Mouse (Mus musculus): ENCODE measurements around the gene Dnajb8. TPM values are rescaled to one million over a fixed set of nuclear protein-coding genes. Genes with fewer than 3 reads are reported as not detected.

The Dnajb8 gene
- polyA plus RNA-seq, 1 experiment from 2014 or later, result not detected

DNA sequence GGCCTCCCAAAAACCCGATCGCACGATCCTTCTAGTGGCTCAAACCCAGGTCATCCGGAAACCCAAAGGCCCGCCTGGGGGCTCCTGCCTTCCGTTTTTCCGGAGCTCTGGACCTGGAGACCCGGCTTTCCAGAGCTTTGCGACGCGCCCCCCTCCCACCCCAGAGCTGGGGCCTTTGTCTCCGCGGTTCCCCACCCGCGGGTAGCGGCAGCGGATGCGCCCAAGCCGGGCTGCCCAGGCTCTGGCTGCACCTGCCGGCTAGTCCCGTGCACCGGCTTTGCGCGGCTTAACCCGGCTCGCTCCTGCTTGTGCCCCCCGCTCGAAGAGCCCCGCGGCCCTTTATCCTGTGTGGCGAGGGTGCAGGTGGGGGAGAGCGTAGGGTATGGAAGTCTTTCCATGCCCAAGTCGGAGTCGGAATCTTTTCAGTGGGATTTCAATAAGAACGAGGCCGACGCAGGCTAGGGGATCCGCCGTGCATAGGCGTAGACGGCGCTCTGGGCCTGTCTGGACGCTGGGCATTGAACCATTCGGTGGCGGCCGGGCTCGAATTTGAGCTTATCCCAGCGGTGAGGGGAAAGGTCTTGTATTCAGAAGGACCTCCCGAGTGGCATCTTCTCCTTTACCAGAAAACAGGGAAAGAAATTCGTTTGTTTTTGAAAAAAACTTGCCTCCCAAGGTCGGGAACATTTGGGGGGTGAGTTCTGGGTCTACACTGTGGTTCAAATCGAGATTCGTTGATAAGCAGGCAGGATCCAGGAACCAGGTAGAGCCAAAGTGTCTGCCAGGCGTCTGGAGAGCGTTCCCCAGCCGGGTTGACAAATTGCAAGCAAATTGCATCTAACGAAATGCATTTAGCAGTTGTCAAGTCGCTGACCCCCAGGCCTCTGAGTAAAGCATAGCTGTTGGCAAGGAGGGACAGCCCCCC, 27.8 kb upstream of the Dnajb8 start:
- H3K4me3 ChIP-seq, result peak overlapping the region; percentile 32
- peak overlapping the region; percentile 59 for H3K4me2 ChIP-seq
- peak overlapping the region; percentile 10; the same call in 1 of the 2 replicates for H3K9ac ChIP-seq
- H3K4me1 ChIP-seq, result peaks cover 57% of the 10 kb centered on the region
- H3K27ac ChIP-seq, result no peak overlapping the region
- H3K27me3 ChIP-seq, result peaks cover 100% of the 10 kb centered on the region
- under 1% methylated on average over 58 of the region's 58 CpGs for WGBS
- no peak for ATAC-seq
- H3K36me3 ChIP-seq (ENCODE audit: poor library complexity, severe bottlenecking), result no peaks in the 10 kb centered on the region
- no peaks in the 10 kb centered on the region for H3K9me3 ChIP-seq (replicated peaks)

- peaks cover 100% of the 10 kb centered on the region for H3K27me3 ChIP-seq
- 3% methylated on average over 7 of the region's 7 CpGs for WGBS
- H3K4me1 ChIP-seq, result peaks cover 57% of the 10 kb centered on the region
- ATAC-seq, result no peak
- no peaks in the 10 kb centered on the region for H3K36me3 ChIP-seq (ENCODE audit: poor library complexity, severe bottlenecking)
- no peak overlapping the region for H3K4me3 ChIP-seq
- no peak overlapping the region for H3K4me2 ChIP-seq
- H3K27ac ChIP-seq, result no peak overlapping the region
- no peaks in the 10 kb centered on the region for H3K9me3 ChIP-seq (replicated peaks)
- H3K9ac ChIP-seq, result no peak overlapping the region
These were observed 27.1 kb upstream of the Dnajb8 start for GRCm38 (mm10) chr6:88194978-88195325.

DNA sequence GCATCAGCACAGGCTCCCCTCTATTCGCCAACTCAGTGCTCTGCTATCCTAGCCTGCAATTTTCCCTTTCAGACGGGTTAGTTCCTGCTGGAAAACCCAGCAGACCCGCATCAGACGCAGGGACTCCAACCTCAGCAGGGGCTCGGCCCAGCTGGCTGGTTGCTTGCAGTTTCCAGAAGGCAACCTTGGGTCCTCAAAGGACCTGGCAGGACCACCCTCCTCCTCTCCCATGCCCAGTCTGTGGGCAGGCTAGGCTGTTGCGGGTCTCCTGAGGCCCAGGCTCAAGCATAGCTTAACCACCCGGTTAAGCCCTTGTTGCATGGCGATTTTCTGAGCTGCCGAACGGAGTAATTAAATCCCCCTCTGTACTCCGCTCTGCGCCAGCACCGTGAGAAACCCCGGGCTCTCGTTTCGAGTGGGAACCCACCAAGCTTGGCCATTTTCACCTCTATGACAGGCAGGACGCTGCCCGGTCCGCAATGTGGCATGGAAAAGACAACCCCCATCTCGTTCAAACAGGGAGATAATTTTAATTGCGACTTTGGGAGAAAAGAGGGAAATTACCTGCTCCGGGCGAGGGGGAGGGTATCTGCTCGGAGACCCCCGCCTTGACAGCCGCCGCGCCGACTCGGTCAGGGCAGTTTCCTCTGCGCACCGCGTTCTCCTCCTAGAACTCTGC, 25.9 kb upstream of the Dnajb8 start:
- no peak overlapping the region for H3K9ac ChIP-seq
- H3K27me3 ChIP-seq, result peaks cover 100% of the 10 kb centered on the region
- H3K4me3 ChIP-seq, result peak overlapping the region; percentile 38
- no peak for ATAC-seq
- under 1% methylated on average over 33 of the region's 33 CpGs for WGBS
- H3K36me3 ChIP-seq (ENCODE audit: poor library complexity, severe bottlenecking), result no peaks in the 10 kb centered on the region
- peak overlapping the region; percentile 56; the same call in 1 of the 2 replicates for H3K4me2 ChIP-seq
- no peak overlapping the region for H3K27ac ChIP-seq
- H3K4me1 ChIP-seq, result peaks cover 47% of the 10 kb centered on the region
- H3K9me3 ChIP-seq (replicated peaks), result no peaks in the 10 kb centered on the region

DNA sequence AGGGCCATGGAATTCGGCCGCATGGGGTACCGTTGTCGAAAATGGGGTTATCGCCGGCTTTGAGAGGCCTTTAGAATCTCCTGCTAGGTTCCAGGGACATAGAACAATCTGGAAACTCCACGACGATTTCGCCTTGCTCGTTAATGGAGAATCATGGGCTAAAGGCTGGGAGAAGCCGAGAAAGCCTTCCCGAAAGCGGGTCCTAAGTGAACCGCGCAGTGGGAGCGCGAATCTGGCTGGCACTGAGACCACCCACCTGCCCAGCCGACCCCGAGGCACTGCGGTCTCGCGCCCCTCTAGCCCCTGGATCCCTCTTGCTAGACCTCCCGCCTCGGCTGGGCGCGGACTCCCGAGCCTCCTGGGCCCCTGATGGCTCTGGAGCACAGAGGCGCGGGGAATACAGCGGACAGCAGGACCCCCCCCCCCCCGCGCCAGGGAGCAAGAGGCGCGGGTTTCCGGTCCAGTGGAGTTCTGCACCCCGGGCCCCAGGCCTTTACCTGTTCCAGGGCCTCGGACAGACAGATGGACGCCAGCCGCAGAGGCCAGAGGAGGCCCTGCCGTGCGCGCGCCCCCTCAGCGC, 25.2 kb upstream of the Dnajb8 start:
- ATAC-seq, result no peak
- no peak overlapping the region for H3K9ac ChIP-seq
- no peak overlapping the region for H3K27ac ChIP-seq

GRCm38 (mm10) chr6:88197313-88198069, 24.6 kb upstream of the Dnajb8 start:
- Histone ChIP-seq H3K4me2 (peak overlapping the region; percentile 62), H3K9me3 (replicated peaks) (no peaks in the 10 kb centered on the region), H3K27ac (no peak overlapping the region), H3K27me3 (peaks cover 100% of the 10 kb centered on the region), H3K4me3 (peak overlapping the region; percentile 38), H3K4me1 (peaks cover 47% of the 10 kb centered on the region), H3K9ac (no peak overlapping the region), H3K36me3 (ENCODE audit: poor library complexity, severe bottlenecking) (no peaks in the 10 kb centered on the region)
- under 1% methylated on average over 35 of the region's 39 CpGs for WGBS
- no peak for ATAC-seq

More for the DNA sequence above, 25.2 kb upstream of the Dnajb8 start:
- Histone ChIP-seq H3K4me3 (peak overlapping the region; percentile 38), H3K4me2 (peak overlapping the region; percentile 56), H3K27me3 (peaks cover 100% of the 10 kb centered on the region), H3K9me3 (replicated peaks) (no peaks in the 10 kb centered on the region), H3K36me3 (ENCODE audit: poor library complexity, severe bottlenecking) (no peaks in the 10 kb centered on the region), H3K4me1 (peaks cover 47% of the 10 kb centered on the region)
- 1% methylated on average over 27 of the region's 44 CpGs for WGBS

- H3K36me3 ChIP-seq (ENCODE audit: poor library complexity, severe bottlenecking), result no peaks in the 10 kb centered on the region
- H3K27me3 ChIP-seq, result peaks cover 97% of the 10 kb centered on the region
- under 1% methylated on average over 48 of the region's 62 CpGs for WGBS
- peak overlapping the region; percentile 62 for H3K4me2 ChIP-seq
- 0 out of 2 replicates have a peak overlapping the region, but pooled peaks have one; percentile 30 for H3K9ac ChIP-seq
- H3K4me3 ChIP-seq, result peak overlapping the region; percentile 38
- peaks cover 46% of the 10 kb centered on the region for H3K4me1 ChIP-seq
- peak; percentile 41; the same call in 1 of the 2 replicates for ATAC-seq
- no peak overlapping the region for H3K27ac ChIP-seq
- H3K9me3 ChIP-seq (replicated peaks), result no peaks in the 10 kb centered on the region
These were observed 23.8 kb upstream of the Dnajb8 start for GRCm38 (mm10) chr6:88198070-88198940.

- H3K9me3 ChIP-seq (replicated peaks), result no peaks in the 10 kb centered on the region
- peak overlapping the region; percentile 38 for H3K4me3 ChIP-seq
- no peak overlapping the region for H3K27ac ChIP-seq
- peaks cover 38% of the 10 kb centered on the region for H3K4me1 ChIP-seq
- no peak overlapping the region for H3K9ac ChIP-seq
- H3K4me2 ChIP-seq, result peak overlapping the region; percentile 62
- peaks cover 97% of the 10 kb centered on the region for H3K27me3 ChIP-seq
- no peaks in the 10 kb centered on the region for H3K36me3 ChIP-seq (ENCODE audit: poor library complexity, severe bottlenecking)
- ATAC-seq, result no peak
- WGBS, result 2% methylated on average over 39 of the region's 39 CpGs
These were observed 22.9 kb upstream of the Dnajb8 start for GRCm38 (mm10) chr6:88199001-88199717.

GRCm38 (mm10) chr6:88199718-88200692, 22.1 kb upstream of the Dnajb8 start:
- Histone ChIP-seq H3K4me2 (peak overlapping the region; percentile 62; the same call in 1 of the 2 replicates), H3K27me3 (peaks cover 97% of the 10 kb centered on the region), H3K36me3 (ENCODE audit: poor library complexity, severe bottlenecking) (no peaks in the 10 kb centered on the region), H3K4me3 (no peak overlapping the region), H3K9ac (no peak overlapping the region), H3K9me3 (replicated peaks) (no peaks in the 10 kb centered on the region), H3K4me1 (peaks cover 36% of the 10 kb centered on the region), H3K27ac (no peak overlapping the region)
- ATAC-seq, result no peak
- WGBS, result 2% methylated on average over 50 of the region's 50 CpGs

DNA sequence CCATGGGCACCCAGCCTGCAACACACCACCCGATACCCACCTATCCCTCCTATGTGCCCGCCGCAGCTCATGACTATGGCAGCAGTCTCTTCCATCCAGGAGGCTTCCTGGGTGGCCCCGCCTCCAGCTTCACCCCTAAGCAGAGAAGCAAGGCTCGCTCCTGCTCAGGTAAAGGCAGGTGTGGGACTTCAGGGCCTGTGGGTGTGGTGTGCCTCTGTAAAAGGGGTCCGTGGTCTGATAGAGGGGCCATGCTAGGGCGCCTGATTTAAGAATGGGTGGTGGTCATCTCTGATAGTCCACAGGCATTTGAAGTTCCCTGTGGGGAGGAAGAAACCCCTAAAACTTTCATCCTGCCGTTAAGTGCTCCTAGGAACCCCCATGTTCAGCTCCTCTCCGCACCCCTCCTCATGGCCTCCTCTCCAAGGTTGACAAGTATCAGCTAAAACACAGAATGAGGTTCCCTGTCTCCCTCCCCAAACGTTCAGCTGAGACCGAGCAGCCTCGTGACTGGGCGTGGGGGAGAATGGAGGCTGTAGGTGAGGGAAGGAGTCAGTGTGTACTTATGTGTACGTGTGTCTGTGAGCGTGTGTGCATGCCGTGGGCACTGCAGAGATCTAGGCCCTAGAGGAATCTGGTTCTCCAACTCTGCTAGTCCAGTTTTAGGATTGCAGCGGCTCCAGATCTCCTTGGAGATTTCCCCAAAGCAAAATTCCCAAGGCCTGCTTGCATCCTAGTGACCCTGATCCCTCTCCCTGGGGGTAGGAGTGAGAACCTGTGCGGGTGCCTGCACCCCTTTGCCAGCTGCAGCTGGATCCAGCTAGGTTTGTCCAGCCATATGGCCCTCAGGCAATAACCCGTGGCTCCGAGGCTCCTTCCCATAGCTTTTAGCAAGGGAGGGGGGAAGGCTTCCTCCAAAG, 21.1 kb upstream of the Dnajb8 start:
- Histone ChIP-seq H3K4me1 (peaks cover 35% of the 10 kb centered on the region), H3K9me3 (replicated peaks) (no peaks in the 10 kb centered on the region), H3K27ac (no peak overlapping the region), H3K4me3 (no peak overlapping the region), H3K36me3 (ENCODE audit: poor library complexity, severe bottlenecking) (no peaks in the 10 kb centered on the region), H3K9ac (no peak overlapping the region), H3K4me2 (no peak overlapping the region), H3K27me3 (peaks cover 96% of the 10 kb centered on the region)
- 3% methylated on average over 20 of the region's 20 CpGs for WGBS
- ATAC-seq, result no peak

Data from forebrain, embryonic 13.5 days (tissue).